Mouse (Mus musculus) central nervous system, embryonic 11.5 days (tissue): ENCODE measurements around the gene Zcchc17. TPM values are rescaled to one million over a fixed set of nuclear protein-coding genes. Genes with fewer than 3 reads are reported as not detected.

Source experiments
- polyA plus RNA-seq: library from polyadenylated mRNA; depleted of rRNA; stranded (reverse); fragments of >200 nt; gene quantifications from 2 replicates; pipeline ENCODE4 v1.2.3, GENCODE M21; 2012; rRNA removed

The Zcchc17 gene
- 43.6 and 46.5 TPM in 2 replicates for polyA plus RNA-seq

GRCm38 (mm10) chr4:130359486-130360237, at the start of gene Zcchc17, which contains the start of gene Snrnp40:
Zcchc17 (minus strand) TSS chr4:130359943.
Snrnp40 (plus strand) TSS chr4:130360132.

DNA sequence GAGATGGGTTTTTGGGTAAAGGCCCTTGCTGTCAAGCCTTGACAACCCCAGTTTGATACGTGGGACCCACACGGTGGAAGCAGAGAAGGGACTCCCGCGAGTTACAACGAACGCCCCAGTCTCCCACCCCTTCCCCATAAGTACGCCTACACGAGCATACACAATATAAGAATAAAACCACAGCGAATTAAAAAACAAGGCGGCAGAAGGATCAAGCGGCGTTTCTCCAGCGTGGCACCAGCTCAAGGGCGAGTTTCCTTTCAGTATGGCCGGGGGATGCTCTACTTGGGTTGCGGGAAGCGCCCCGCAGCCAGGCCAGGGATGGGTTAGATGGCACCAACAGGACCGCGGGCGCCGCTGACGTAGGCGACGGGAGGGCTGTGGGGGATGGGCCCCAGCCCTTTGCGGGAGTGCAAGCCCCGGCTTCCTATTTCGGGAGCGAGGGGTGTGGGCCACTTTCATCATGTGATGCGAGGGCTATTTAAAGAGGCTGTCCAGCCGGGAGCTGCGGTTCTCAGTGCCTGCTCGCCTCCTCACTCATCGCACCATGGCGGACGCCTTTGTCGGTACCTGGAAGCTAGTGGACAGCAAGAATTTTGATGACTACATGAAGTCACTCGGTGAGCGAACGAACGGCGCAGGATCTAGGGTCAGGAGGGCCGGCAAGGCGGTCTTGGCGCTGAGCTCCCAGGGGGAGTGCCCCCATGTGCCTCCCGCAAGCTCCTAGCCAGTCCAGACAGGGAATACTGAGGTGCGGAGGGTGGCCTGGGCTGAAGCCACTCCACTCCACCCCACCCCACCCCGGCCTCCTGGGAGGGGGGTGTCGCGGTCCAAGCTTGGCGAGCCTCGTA, 51.3 kb downstream of the Zcchc17 start, which contains the start of the genes Fabp3 and Gm10570:
Gene Fabp3, plus strand, starts transcription at position 365 of the 851 bp plus-strand sequence.
Gene Gm10570, minus strand, starts transcription at position 444 of the 851 bp plus-strand sequence.

DNA sequence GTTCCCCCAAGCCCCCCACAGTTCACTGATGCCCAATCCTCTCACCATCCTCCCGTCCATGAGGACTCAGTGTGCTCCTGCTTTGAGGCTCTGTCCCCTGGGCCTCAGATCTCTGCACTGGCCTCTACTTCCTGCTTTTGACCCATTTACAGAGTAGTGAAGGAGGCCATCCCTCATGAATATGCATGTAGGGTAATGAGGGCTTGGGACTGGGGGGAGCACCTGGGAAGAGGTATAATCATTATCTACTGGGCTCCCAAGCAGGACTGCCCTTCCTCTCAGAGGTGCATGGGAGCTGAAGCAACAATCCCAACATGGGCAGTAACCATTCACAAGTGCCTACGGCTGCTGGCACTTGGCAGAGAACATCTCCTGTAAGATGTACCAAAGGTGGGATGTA, 80.6 kb downstream of the Zcchc17 start, which contains the start of gene Serinc2:
Gene Serinc2, minus strand, starts transcription at position 101 of the 400 bp plus-strand sequence.

Other genes starting within 250 kb of the Zcchc17 start
- 0.58 and 0.65 TPM in 2 replicates for gene Hcrtr1, start 220.6 kb downstream of the Zcchc17 start, polyA plus RNA-seq
- 7.9 and 9.3 TPM in 2 replicates for gene Tinagl1, start 184.8 kb downstream of the Zcchc17 start, polyA plus RNA-seq
- 0.10 TPM in 1 of 2 replicates, not detected in the other for gene Gm853, start 137.5 kb downstream of the Zcchc17 start, polyA plus RNA-seq
- 30.9 and 69.1 TPM in 2 replicates for gene Serinc2, start 80.7 kb downstream of the Zcchc17 start, polyA plus RNA-seq
- gene Fabp3, start 51.3 kb downstream of the Zcchc17 start, polyA plus RNA-seq, result 13.1 and 28.9 TPM in 2 replicates
- 0.12 TPM in 1 of 2 replicates, not detected in the other for gene Gm10570, start 51.3 kb downstream of the Zcchc17 start, polyA plus RNA-seq
- gene Snrnp40, start 189 bp upstream of the Zcchc17 start, polyA plus RNA-seq, result 132 TPM in 2 replicates
- gene Nkain1, start 214.2 kb upstream of the Zcchc17 start, polyA plus RNA-seq, result 89.1 and 94.3 TPM in 2 replicates